Mouse (Mus musculus): ENCODE data around the gene Vps53. TPM values are rescaled to one million over a fixed set of nuclear protein-coding genes. Genes with fewer than 3 reads are reported as not detected.

The Vps53 gene
- polyA plus RNA-seq, 1 experiment = 22.2 TPM

- no peak for DNase-seq
- 75% methylated on average over 3 of the region's 3 CpGs for WGBS
- TF ChIP-seq CTCF (IDR thresholded peaks at IDR 0.05; ENCODE audit: insufficient read depth, low read length) (no peak), POLR2A (IDR thresholded peaks at IDR 0.05; ENCODE audit: borderline replicate concordance, extremely low read depth, low read depth, low read length) (no peak)
- no peak overlapping the region for H3K4me3 ChIP-seq (replicated peaks; ENCODE audit: extremely low read depth, low read depth, low read length)
- H3K4me1 ChIP-seq (ENCODE audit: control insufficient read depth, insufficient read depth, low read length) = peaks cover 12% of the 10 kb centered on the region
Observed at GRCm38 (mm10) chr11:76039271-76040053, 140.0 kb downstream of the Vps53 start.

GRCm38 (mm10) chr11:76037581-76038294, 141.7 kb downstream of the Vps53 start:
- Histone ChIP-seq H3K4me3 (replicated peaks; ENCODE audit: extremely low read depth, low read depth, low read length) (no peak overlapping the region), H3K4me1 (ENCODE audit: control insufficient read depth, insufficient read depth, low read length) (peaks cover 12% of the 10 kb centered on the region)
- WGBS = 53% methylated on average over 6 of the region's 6 CpGs
- DNase-seq = no peak
- TF ChIP-seq POLR2A (IDR thresholded peaks at IDR 0.05; ENCODE audit: borderline replicate concordance, extremely low read depth, low read depth, low read length) = no peak
- TF ChIP-seq CTCF (IDR thresholded peaks at IDR 0.05; ENCODE audit: insufficient read depth, low read length) = no peak

GRCm38 (mm10) chr11:76035182-76035581, 144.3 kb downstream of the Vps53 start:
- Histone ChIP-seq H3K4me3 (replicated peaks; ENCODE audit: extremely low read depth, low read depth, low read length) (no peak overlapping the region), H3K4me1 (ENCODE audit: control insufficient read depth, insufficient read depth, low read length) (peaks cover 6% of the 10 kb centered on the region; the same call in 1 of the 2 replicates)
- 89% methylated on average over 8 of the region's 8 CpGs for WGBS
- no peak for DNase-seq
- TF ChIP-seq CTCF (IDR thresholded peaks at IDR 0.05; ENCODE audit: insufficient read depth, low read length) = no peak
- TF ChIP-seq POLR2A (IDR thresholded peaks at IDR 0.05; ENCODE audit: borderline replicate concordance, extremely low read depth, low read depth, low read length) = no peak

GRCm38 (mm10) chr11:76033836-76034235, 145.6 kb downstream of the Vps53 start:
- DNase-seq = no peak
- WGBS = 77% methylated on average over 4 of the region's 4 CpGs
- TF ChIP-seq POLR2A (IDR thresholded peaks at IDR 0.05; ENCODE audit: borderline replicate concordance, extremely low read depth, low read depth, low read length) (no peak), CTCF (IDR thresholded peaks at IDR 0.05; ENCODE audit: insufficient read depth, low read length) (no peak)

GRCm38 (mm10) chr11:76033359-76033758, 146.1 kb downstream of the Vps53 start:
- WGBS = 60% methylated on average over 6 of the region's 6 CpGs
- TF ChIP-seq POLR2A (IDR thresholded peaks at IDR 0.05; ENCODE audit: borderline replicate concordance, extremely low read depth, low read depth, low read length) (no peak), CTCF (IDR thresholded peaks at IDR 0.05; ENCODE audit: insufficient read depth, low read length) (no peak)
- H3K4me1 ChIP-seq (ENCODE audit: control insufficient read depth, insufficient read depth, low read length) = peaks cover 6% of the 10 kb centered on the region; the same call in 1 of the 2 replicates
- DNase-seq = no peak
- no peak overlapping the region for H3K4me3 ChIP-seq (replicated peaks; ENCODE audit: extremely low read depth, low read depth, low read length)

More at GRCm38 (mm10) chr11:76033836-76034235, 145.6 kb downstream of the Vps53 start:
- no peak overlapping the region for H3K4me3 ChIP-seq (replicated peaks; ENCODE audit: extremely low read depth, low read depth, low read length)
- H3K4me1 ChIP-seq (ENCODE audit: control insufficient read depth, insufficient read depth, low read length) = peaks cover 6% of the 10 kb centered on the region; the same call in 1 of the 2 replicates

GRCm38 (mm10) chr11:76028072-76028465, 151.4 kb downstream of the Vps53 start:
- no peak for TF ChIP-seq CTCF (IDR thresholded peaks at IDR 0.05; ENCODE audit: insufficient read depth, low read length)
- TF ChIP-seq POLR2A (IDR thresholded peaks at IDR 0.05; ENCODE audit: borderline replicate concordance, extremely low read depth, low read depth, low read length) = no peak
- no peaks in the 10 kb centered on the region for H3K4me1 ChIP-seq (ENCODE audit: control insufficient read depth, insufficient read depth, low read length)
- no peak for DNase-seq
- peak overlapping the region; percentile 33 for H3K4me3 ChIP-seq (replicated peaks; ENCODE audit: extremely low read depth, low read depth, low read length)
- WGBS = 12% methylated on average over 12 of the region's 14 CpGs

- under 1% methylated on average over 112 of the region's 112 CpGs for WGBS
- DNase-seq = peak; percentile 89
- Histone ChIP-seq H3K4me3 (replicated peaks; ENCODE audit: extremely low read depth, low read depth, low read length) (peak within 1 kb of the TSS; percentile 74), H3K4me1 (ENCODE audit: control insufficient read depth, insufficient read depth, low read length) (no peaks in the 10 kb centered on the region)
- TF ChIP-seq CTCF (IDR thresholded peaks at IDR 0.05; ENCODE audit: insufficient read depth, low read length) (no peak), POLR2A (IDR thresholded peaks at IDR 0.05; ENCODE audit: borderline replicate concordance, extremely low read depth, low read depth, low read length) (peak; percentile 42; the same call in 1 of the 2 replicates)
Observed at GRCm38 (mm10) chr11:76027139-76028071, 152.0 kb downstream of the Vps53 start, which contains the start of gene Rflnb. Gene Rflnb, minus strand, starts transcription at chr11:76027782.

GRCm38 (mm10) chr11:76026527-76027138, 152.8 kb downstream of the Vps53 start:
- WGBS = 8% methylated on average over 14 of the region's 14 CpGs
- Histone ChIP-seq H3K4me1 (ENCODE audit: control insufficient read depth, insufficient read depth, low read length) (no peaks in the 10 kb centered on the region), H3K4me3 (replicated peaks; ENCODE audit: extremely low read depth, low read depth, low read length) (peak overlapping the region; percentile 74)
- DNase-seq = no peak
- no peak for TF ChIP-seq POLR2A (IDR thresholded peaks at IDR 0.05; ENCODE audit: borderline replicate concordance, extremely low read depth, low read depth, low read length)
- TF ChIP-seq CTCF (IDR thresholded peaks at IDR 0.05; ENCODE audit: insufficient read depth, low read length) = no peak

All from lung, adult 2 months (tissue).